Comparison of ENCODE assay signal across 14 mouse cellular contexts in the genomic region with DNA sequence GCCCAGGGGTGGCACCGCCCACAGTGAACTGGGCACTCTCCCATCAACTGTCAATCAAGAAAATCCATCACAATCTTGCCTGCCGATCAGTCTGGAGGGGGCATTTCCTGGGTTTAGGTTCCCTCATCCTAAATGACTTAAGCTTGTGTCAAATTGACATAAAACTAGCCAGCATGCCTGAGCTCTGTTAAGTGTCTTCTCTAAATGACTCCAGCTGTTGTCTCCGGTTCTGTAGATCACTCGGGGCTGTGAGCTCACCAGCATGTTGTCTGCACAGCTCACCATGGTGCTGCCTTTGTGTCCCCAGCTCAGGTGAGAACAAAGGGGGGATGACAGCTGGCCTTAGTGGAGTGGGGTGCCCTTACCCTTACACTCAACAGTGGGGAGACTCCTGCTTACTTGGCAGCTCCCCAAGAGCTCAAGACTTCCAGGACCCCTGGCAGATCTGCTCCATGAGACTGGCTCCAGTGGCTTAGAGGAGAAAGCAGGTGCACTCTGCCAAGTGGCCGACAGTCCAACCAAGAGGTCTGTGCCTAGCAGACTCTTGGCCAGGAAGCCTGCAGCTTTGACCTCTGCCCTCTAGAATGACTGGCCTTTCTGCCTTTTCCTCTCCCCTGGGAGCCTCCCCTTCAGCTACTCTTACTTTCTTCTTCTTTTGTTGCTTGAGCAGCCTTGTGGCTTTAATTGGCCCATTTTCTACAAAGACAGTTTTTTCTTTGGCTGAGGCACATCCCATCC. TPM values are rescaled to one million over a fixed set of nuclear protein-coding genes. Genes with fewer than 3 reads are reported as not detected.
DNase-seq lines count a peak whose midpoint lies in the region; ATAC-seq and TF ChIP-seq lines count a peak whose summit lies in the region.
"Had no signal": no experiment of that assay in that cellular context is flagged by ENCODE, and none has a peak within 500 bp of the region (broad histone marks: within the 10 kb centered on the region; RNA-seq: fewer than 3 reads in every experiment).

No protein-coding gene starts in this region.

- no peaks in the 10 kb centered on the region for H3K27me3 ChIP-seq in stomach, embryonic 16.5 days (ENCODE audit: control insufficient read depth, insufficient read depth, low read length)
- H3K27me3 ChIP-seq in stomach, postnatal 0 days (ENCODE audit: control insufficient read depth, insufficient read depth, low read length) = no peaks in the 10 kb centered on the region; the same call in 1 of the 2 replicates
- no peaks in the 10 kb centered on the region for H3K27me3 ChIP-seq in kidney, embryonic 14.5 days (ENCODE audit: control insufficient read depth, insufficient read depth, low read length)
- H3K27me3 ChIP-seq: embryonic facial prominence, embryonic 13.5 days; midbrain, embryonic 12.5 days had no signal

- no peak overlapping the region for H3K9ac ChIP-seq in stomach, embryonic 16.5 days (ENCODE audit: low read length)
- H3K9ac ChIP-seq in stomach, postnatal 0 days (ENCODE audit: low read length) = no peak overlapping the region
- H3K9ac ChIP-seq in kidney, embryonic 14.5 days (ENCODE audit: low read depth, low read length) = no peak overlapping the region
- H3K9ac ChIP-seq: embryonic facial prominence, embryonic 13.5 days; midbrain, embryonic 12.5 days had no signal

- H3K27ac ChIP-seq in stomach, embryonic 16.5 days (ENCODE audit: low read length) = no peak overlapping the region
- H3K27ac ChIP-seq in stomach, postnatal 0 days (replicated peaks) = no peak overlapping the region
- peak overlapping the region; percentile 32; the same call in 1 of the 2 replicates for H3K27ac ChIP-seq in kidney, embryonic 14.5 days (ENCODE audit: low read depth, low read length)
- H3K27ac ChIP-seq: embryonic facial prominence, embryonic 13.5 days; midbrain, embryonic 12.5 days had no signal

- peaks cover 15% of the 10 kb centered on the region; the same call in 1 of the 2 replicates for H3K4me1 ChIP-seq in stomach, embryonic 16.5 days (ENCODE audit: control insufficient read depth, insufficient read depth, low read length)
- no peaks in the 10 kb centered on the region for H3K4me1 ChIP-seq in stomach, postnatal 0 days (replicated peaks; ENCODE audit: control insufficient read depth, insufficient read depth)
- peaks cover 12% of the 10 kb centered on the region; the same call in 1 of the 2 replicates for H3K4me1 ChIP-seq in kidney, embryonic 14.5 days (ENCODE audit: control insufficient read depth, insufficient read depth, low read length)

- peak; percentile 16 to 61 for DNase-seq in adrenal gland, postnatal 36 days
- DNase-seq in adrenal gland, postnatal 4 days (ENCODE audit: low spot score in 2 of 2) = no peak
- no peak for DNase-seq in stomach, postnatal 0 days (ENCODE audit: low spot score)
- no peak for DNase-seq in spleen, postnatal 4 days (ENCODE audit: low spot score in 2 of 2)
- DNase-seq in thymus, postnatal 36 days = no peak
- no peak for DNase-seq in retina, embryonic 14.5 days (ENCODE audit: low spot score)
- DNase-seq: B cell, adult 2 months; right cerebral cortex, adult 18-20 months; spleen, adult 18-20 months had no signal

- no peaks in the 10 kb centered on the region for H3K9me3 ChIP-seq in stomach, embryonic 16.5 days (replicated peaks; ENCODE audit: control insufficient read depth, low read length)
- no peaks in the 10 kb centered on the region for H3K9me3 ChIP-seq in stomach, postnatal 0 days (ENCODE audit: control insufficient read depth, low read length)
- no peaks in the 10 kb centered on the region for H3K9me3 ChIP-seq in kidney, embryonic 14.5 days (ENCODE audit: control insufficient read depth, low read length)
- H3K9me3 ChIP-seq: embryonic facial prominence, embryonic 13.5 days; midbrain, embryonic 12.5 days had no signal

- no peaks in the 10 kb centered on the region for H3K36me3 ChIP-seq in stomach, embryonic 16.5 days (ENCODE audit: control insufficient read depth, insufficient read depth, low read length)
- no peaks in the 10 kb centered on the region for H3K36me3 ChIP-seq in stomach, postnatal 0 days (ENCODE audit: control insufficient read depth, insufficient read depth, low read length)
- no peaks in the 10 kb centered on the region for H3K36me3 ChIP-seq in kidney, embryonic 14.5 days (ENCODE audit: control insufficient read depth, insufficient read depth, low read length)
- H3K36me3 ChIP-seq: embryonic facial prominence, embryonic 13.5 days; midbrain, embryonic 12.5 days had no signal

- TF ChIP-seq CTCF in stomach, postnatal 0 days (IDR thresholded peaks at IDR 0.05; ENCODE audit: low read depth) = no peak

- H3K4me2 ChIP-seq in stomach, embryonic 16.5 days (ENCODE audit: low read depth, low read length) = no peak overlapping the region
- no peak overlapping the region for H3K4me2 ChIP-seq in stomach, postnatal 0 days (replicated peaks; ENCODE audit: low read depth)
- no peak overlapping the region for H3K4me2 ChIP-seq in kidney, embryonic 14.5 days (replicated peaks; ENCODE audit: low read depth, low read length)
- H3K4me2 ChIP-seq: embryonic facial prominence, embryonic 13.5 days; liver, embryonic 11.5 days; midbrain, embryonic 12.5 days had no signal

- TF ChIP-seq EP300 in stomach, postnatal 0 days (optimal IDR thresholded peaks at IDR 0.05) = no peak

- peak; percentile 8; the same call in 1 of the 2 replicates for ATAC-seq in stomach, embryonic 16.5 days (ENCODE audit: insufficient read depth, low FRiP score)
- no peak for ATAC-seq in stomach, postnatal 0 days (ENCODE audit: low FRiP score, low TSS enrichment)
- no peak for ATAC-seq in kidney, embryonic 14.5 days (ENCODE audit: low FRiP score, low TSS enrichment)

- WGBS in stomach, embryonic 16.5 days = 48% methylated on average over 5 of the region's 5 CpGs
- 46% methylated on average over 5 of the region's 5 CpGs for WGBS in stomach, postnatal 0 days
- WGBS in kidney, embryonic 14.5 days = 42% methylated on average over 5 of the region's 5 CpGs

- H3K4me3 ChIP-seq in stomach, embryonic 16.5 days (replicated peaks; ENCODE audit: low read length) = no peak overlapping the region
- no peak overlapping the region for H3K4me3 ChIP-seq in stomach, postnatal 0 days (ENCODE audit: low read depth, low read length)
- H3K4me3 ChIP-seq in kidney, embryonic 14.5 days (ENCODE audit: low read length) = no peak overlapping the region
- H3K4me3 ChIP-seq: embryonic facial prominence, embryonic 13.5 days; midbrain, embryonic 12.5 days had no signal

RNA-seq across cellular contexts. Expression of gene Prdm11, which starts 35.1 kb away (rescaled TPM):
- total RNA-seq in adrenal gland, postnatal 36 days (2021) = 10 to 100 TPM; 43.5 to 58.3 TPM
- total RNA-seq in adrenal gland, postnatal 4 days (2021) = 10 to 100 TPM; 59.3 to 65.4 TPM
- 9.3 and 9.9 TPM in 2 replicates for polyA plus RNA-seq in stomach, embryonic 16.5 days (2015; fragmentation: Nextera tagmentation; extraction: Ambion mirVana)
- 5.8 and 6.2 TPM in 2 replicates for polyA plus RNA-seq in stomach, postnatal 0 days (2015; fragmentation: Nextera tagmentation; extraction: Ambion mirVana)
- polyA plus RNA-seq in kidney, embryonic 14.5 days (2014; fragmentation: Nextera tagmentation; extraction: Ambion mirVana) = 4.3 and 5.1 TPM in 2 replicates

Comparison
In these comparisons a context has a peak if more than half of its experiments do, and no peak if none do; other contexts are left out.
1. DNase-seq: peak in adrenal gland, postnatal 36 days (2 of 2); none in adrenal gland, postnatal 4 days (0 of 2), stomach, postnatal 0 days (single experiment), spleen, postnatal 4 days (0 of 2), thymus, postnatal 36 days (0 of 2) and retina, embryonic 14.5 days (single experiment).